Mouse (Mus musculus) heart, embryonic 14.5 days (tissue): ENCODE results near the gene Timm10. TPM values are rescaled to one million over a fixed set of nuclear protein-coding genes. Genes with fewer than 3 reads are reported as not detected.
"Not testable (repeated sequence)": the region's sequence is repeated elsewhere in the genome, so short reads cannot be mapped to it uniquely, and the experiment has no call there.

Experiments
- ATAC-seq: fragments of 200-750 bp; cut with Nextera tagmentation; 2 replicates; pipeline ENCODE4 v1.8.0; 2017; ENCODE audit warnings: low read depth, moderate TSS enrichment; ENCODE audit not compliant: insufficient number of reproducible peaks, insufficient read depth, low FRiP score
- H3K27ac ChIP-seq, 2 experiments: fragments of 200-500 bp in 1 of 2; fragments of 300-500 bp in 1 of 2; sonication (generic) in 1 of 2; replicated peaks in 1 of 2; 2 replicates each; pipeline ENCODE4 v1.5.1; 2012 to 2014; ENCODE audit warnings: low read depth in 2 of 2, low read length in 2 of 2, control low read depth in 1 of 2, mild to moderate bottlenecking in 1 of 2, mixed read lengths in 1 of 2; ENCODE audit not compliant: control insufficient read depth in 1 of 2, insufficient read depth in 1 of 2
- H3K27me3 ChIP-seq: fragments of 300-500 bp; sonication (generic); 2 replicates; pipeline ENCODE4 v1.6.1; 2014; ENCODE audit warnings: mild to moderate bottlenecking, low read length, control low read depth; ENCODE audit not compliant: control insufficient read depth, insufficient read depth
- H3K36me3 ChIP-seq: fragments of 300-500 bp; sonication (generic); 2 replicates; pipeline ENCODE4 v1.6.1; 2014; ENCODE audit warnings: mild to moderate bottlenecking, control low read depth, low read length, mixed read lengths; ENCODE audit not compliant: control insufficient read depth, insufficient read depth
- H3K4me1 ChIP-seq, 2 experiments: fragments of 200-500 bp in 1 of 2; fragments of 300-500 bp in 1 of 2; sonication (generic) in 1 of 2; 2 replicates each; pipeline ENCODE4 v1.6.1; 2012 to 2014; ENCODE audit warnings: low read length in 2 of 2, control low read depth in 1 of 2, mixed read lengths in 1 of 2; ENCODE audit not compliant: control insufficient read depth in 2 of 2, insufficient read depth in 2 of 2
- H3K4me2 ChIP-seq: fragments of 300-500 bp; sonication (generic); 2 replicates; pipeline ENCODE4 v1.6.1; 2014; ENCODE audit warnings: mild to moderate bottlenecking, low read length
- H3K4me3 ChIP-seq, 2 experiments: fragments of 200-500 bp in 1 of 2; fragments of 300-500 bp in 1 of 2; sonication (generic) in 1 of 2; 2 replicates each; pipeline ENCODE4 v1.5.1; 2012 to 2014; ENCODE audit warnings: low read length in 2 of 2, mild to moderate bottlenecking in 2 of 2, control low read depth in 1 of 2, low read depth in 1 of 2, moderate library complexity in 1 of 2; ENCODE audit not compliant: control insufficient read depth in 1 of 2, insufficient read depth in 1 of 2
- H3K9ac ChIP-seq: fragments of 300-500 bp; sonication (generic); 2 replicates; pipeline ENCODE4 v1.6.1; 2014; ENCODE audit warnings: mild to moderate bottlenecking, low read length
- H3K9me3 ChIP-seq: fragments of 300-500 bp; sonication (generic); 2 replicates; pipeline ENCODE4 v1.6.1; 2016; ENCODE audit warnings: low read length, control low read depth; ENCODE audit not compliant: control insufficient read depth
- WGBS: fragments of 180-500 bp; shearing (Covaris S2); extraction: QIAGEN DNeasy Blood & Tissue Kit; methylation state at CpG from one replicate; pipeline ENCODE4 v1.1.7; 2014; 5-methylcytosine and 5-hydroxymethylcytosine counted together
- polyA plus RNA-seq: library from polyadenylated mRNA; unstranded; fragments of >200 nt; fragmentation: Nextera tagmentation; extraction: Ambion mirVana; gene quantifications from 2 replicates; pipeline ENCODE4 v1.2.1, GENCODE M21; 2014

Gene Timm10
- polyA plus RNA-seq, 1 experiment from 2014 or later, result 90.3 TPM

DNA sequence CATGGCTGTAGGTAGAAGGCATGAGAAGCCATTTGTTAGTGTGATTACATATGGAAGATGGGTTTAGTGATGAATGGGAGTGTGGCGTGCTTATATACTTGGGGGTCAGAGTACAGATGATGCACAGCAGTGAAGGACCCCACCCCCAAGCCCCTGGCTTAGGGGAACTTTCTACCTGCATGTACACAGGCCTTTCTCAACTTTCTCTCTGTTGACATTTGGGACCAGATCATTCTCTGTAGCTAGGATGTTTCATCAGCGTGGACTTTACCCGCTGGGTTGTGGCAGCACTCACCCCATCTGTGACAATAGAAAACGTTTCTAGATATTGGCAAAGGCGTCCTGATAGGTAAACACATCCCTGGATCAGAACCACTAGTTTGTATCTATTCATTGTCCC, 25.6 kb upstream of the Timm10 start:
- H3K36me3 ChIP-seq, H3K27me3 ChIP-seq, H3K4me1 ChIP-seq, H3K9me3 ChIP-seq, H3K9ac ChIP-seq, ATAC-seq, H3K27ac ChIP-seq, H3K4me2 ChIP-seq, H3K4me3 ChIP-seq: not testable (repeated sequence)
- WGBS, result 79% methylated on average over 5 of the region's 5 CpGs

DNA sequence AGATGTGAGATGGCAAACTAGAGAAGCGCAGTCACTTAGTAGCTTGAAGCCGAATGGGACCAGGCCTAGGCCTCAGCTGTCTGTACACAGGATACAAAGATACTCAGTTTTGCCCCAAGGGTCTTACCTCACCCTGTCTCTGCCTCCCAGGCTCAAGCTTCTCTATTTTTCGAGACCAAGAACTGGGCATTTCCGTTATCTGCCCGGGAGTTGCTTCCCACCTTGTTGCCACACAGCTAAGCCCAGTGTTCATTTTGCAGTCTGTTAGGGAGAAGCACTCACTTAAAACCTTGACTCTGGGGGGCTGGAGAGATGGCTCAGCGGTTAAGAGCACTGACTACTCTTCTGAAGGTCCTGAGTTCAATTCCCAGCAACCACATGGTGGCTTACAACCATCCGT, 22.8 kb upstream of the Timm10 start:
- H3K4me2 ChIP-seq, result no peak overlapping the region

GRCm38 (mm10) chr2:84806546-84806945, 20.3 kb upstream of the Timm10 start:
- Histone ChIP-seq H3K9me3 (no peaks in the 10 kb centered on the region), H3K9ac (no peak overlapping the region), H3K4me2 (no peak overlapping the region), H3K36me3 (0 out of 2 replicates have a peak, but pooled peaks cover 4% of the 10 kb centered on the region), H3K4me3 (no peak overlapping the region), H3K27ac (no peak overlapping the region), H3K4me1 (peaks cover 9 to 11% of the 10 kb centered on the region in 2 experiments), H3K27me3 (no peaks in the 10 kb centered on the region)
- no peak for ATAC-seq
- 53% methylated on average over 5 of the region's 5 CpGs for WGBS

More for the DNA sequence above, 22.8 kb upstream of the Timm10 start:
- peaks cover 2% of the 10 kb centered on the region in 2 experiments; a peak in 1 of 4 replicates for H3K4me1 ChIP-seq
- no peak overlapping the region for H3K27ac ChIP-seq
- WGBS, result 91% methylated on average over 7 of the region's 7 CpGs
- H3K36me3 ChIP-seq, result 0 out of 2 replicates have a peak, but pooled peaks cover 1% of the 10 kb centered on the region
- H3K27me3 ChIP-seq, result no peaks in the 10 kb centered on the region
- no peak for ATAC-seq
- no peak overlapping the region for H3K9ac ChIP-seq
- H3K9me3 ChIP-seq, result no peaks in the 10 kb centered on the region
- no peak overlapping the region for H3K4me3 ChIP-seq

DNA sequence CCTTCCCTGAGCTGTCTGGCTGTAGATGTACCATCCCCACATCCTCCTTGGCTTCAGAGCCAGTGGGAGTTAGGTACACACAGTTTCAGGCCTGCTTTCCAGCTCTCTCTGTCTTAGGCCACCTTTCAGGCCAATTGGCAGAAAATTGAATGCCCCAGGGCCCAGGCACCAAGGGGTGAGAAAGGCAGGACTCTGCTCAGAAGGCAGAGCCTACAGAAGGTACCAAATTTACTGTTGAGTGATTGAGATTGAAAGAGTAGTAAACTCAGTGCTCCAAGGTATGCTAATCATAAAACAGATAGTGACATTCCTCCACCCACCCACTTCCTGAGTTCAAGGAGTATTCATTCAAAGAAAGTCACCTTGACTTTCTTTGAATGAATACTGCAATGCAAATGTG, 17.5 kb upstream of the Timm10 start:
- ATAC-seq, result no peak
- H3K27me3 ChIP-seq, result no peaks in the 10 kb centered on the region
- no peaks in the 10 kb centered on the region for H3K9me3 ChIP-seq
- no peak overlapping the region for H3K9ac ChIP-seq
- 0 out of 2 replicates have a peak, but pooled peaks cover 4% of the 10 kb centered on the region for H3K36me3 ChIP-seq
- no peak overlapping the region for H3K4me3 ChIP-seq
- no peak overlapping the region for H3K27ac ChIP-seq
- H3K4me1 ChIP-seq, result peaks cover 18 to 23% of the 10 kb centered on the region in 2 experiments
- no peak overlapping the region for H3K4me2 ChIP-seq

- 65% methylated on average over 6 of the region's 6 CpGs for WGBS
- Histone ChIP-seq H3K9ac (peak overlapping the region; percentile 50; the same call in 1 of the 2 replicates), H3K4me3 (no peak overlapping the region), H3K9me3 (no peaks in the 10 kb centered on the region), H3K4me1 (peaks cover 18 to 23% of the 10 kb centered on the region in 2 experiments), H3K4me2 (peak overlapping the region; percentile 64), H3K27ac (peak overlapping the region; percentile 70 to 71), H3K27me3 (no peaks in the 10 kb centered on the region), H3K36me3 (0 out of 2 replicates have a peak, but pooled peaks cover 4% of the 10 kb centered on the region)
- no peak for ATAC-seq
Observed at GRCm38 (mm10) chr2:84810526-84810885, 16.3 kb upstream of the Timm10 start.

- ATAC-seq, result peak; percentile 48
- 0 out of 2 replicates have a peak, but pooled peaks cover 4% of the 10 kb centered on the region for H3K36me3 ChIP-seq
- no peaks in the 10 kb centered on the region for H3K27me3 ChIP-seq
- H3K4me1 ChIP-seq, result peaks cover 18 to 23% of the 10 kb centered on the region in 2 experiments
- H3K9me3 ChIP-seq, result no peaks in the 10 kb centered on the region
- peak overlapping the region; percentile 50; the same call in 1 of the 2 replicates for H3K9ac ChIP-seq
- H3K27ac ChIP-seq, result peak overlapping the region; percentile 71 to 81
- 18% methylated on average over 26 of the region's 26 CpGs for WGBS
- H3K4me2 ChIP-seq, result peak overlapping the region; percentile 64
- H3K4me3 ChIP-seq, result peak overlapping the region; percentile 30 to 42
Observed at GRCm38 (mm10) chr2:84810886-84811577, 15.8 kb upstream of the Timm10 start.

DNA sequence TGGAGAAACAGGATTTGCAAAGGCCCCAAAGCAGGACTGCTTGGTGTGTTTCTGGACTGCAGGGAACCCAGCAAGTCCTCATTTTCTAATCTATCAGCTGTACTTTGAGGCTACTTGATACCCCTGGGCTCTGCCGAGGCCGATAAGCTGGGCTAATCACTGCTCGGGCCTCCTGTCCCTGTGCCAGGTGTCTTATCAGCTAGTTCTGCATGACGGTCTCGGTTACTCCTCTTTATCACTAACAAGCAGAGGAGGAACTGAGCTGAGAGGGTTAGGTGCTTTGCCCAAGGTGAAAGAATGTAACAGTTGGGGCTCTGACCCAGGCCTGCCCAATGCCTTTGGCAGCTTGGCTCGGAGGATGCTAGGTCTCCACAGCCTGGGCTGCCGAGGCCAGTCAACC, 14.9 kb upstream of the Timm10 start:
- Histone ChIP-seq H3K4me2 (peak overlapping the region; percentile 31), H3K27ac (peak overlapping the region; percentile 64 to 71), H3K9me3 (no peaks in the 10 kb centered on the region), H3K4me1 (peaks cover 18 to 23% of the 10 kb centered on the region in 2 experiments), H3K36me3 (0 out of 2 replicates have a peak, but pooled peaks cover 4% of the 10 kb centered on the region), H3K4me3 (no peak overlapping the region), H3K27me3 (no peaks in the 10 kb centered on the region), H3K9ac (peak overlapping the region; percentile 11; the same call in 1 of the 2 replicates)
- ATAC-seq, result peak; percentile 58
- 10% methylated on average over 7 of the region's 7 CpGs for WGBS
